Mouse (Mus musculus): ENCODE measurements around the gene Tmem28. TPM values are rescaled to one million over a fixed set of nuclear protein-coding genes. Genes with fewer than 3 reads are reported as not detected.

Tmem28 gene
- total RNA-seq (2023) = not detected

GRCm38 (mm10) chrX:99820790-99821395 is at the start of gene Tmem28:
TSS of gene Tmem28 (plus strand) at chrX:99821021.

Other genes starting within 250 kb of the Tmem28 start
- under 1 TPM in 1 of 2 experiments, not detected in 1; 0.21 TPM for gene Eda, start 154.6 kb downstream of the Tmem28 start, total RNA-seq (2023)